Mouse (Mus musculus): ENCODE measurements at regions not wholly inside any gene's neighbourhood (a gene's known extent, or its start where the extent isn't known, plus 50 kb on each side); places are given as distances from the start of the nearest gene placed in this dataset.

GRCm38 (mm10) chr3:149410518-149410917, 420.2 kb upstream of the Adgrl2 start:
- no peak for DNase-seq

GRCm38 (mm10) chr3:149408858-149409257, 418.5 kb upstream of the Adgrl2 start:
- DNase-seq: no peak

GRCm38 (mm10) chr3:149405872-149406271, 415.5 kb upstream of the Adgrl2 start:
- no peak for DNase-seq

GRCm38 (mm10) chr3:149404691-149405090, 414.3 kb upstream of the Adgrl2 start:
- peak; percentile 22 for DNase-seq

- no peak for DNase-seq
These were observed 412.1 kb upstream of the Adgrl2 start for GRCm38 (mm10) chr3:149402496-149402895.

GRCm38 (mm10) chr3:149395082-149395481, 404.7 kb upstream of the Adgrl2 start:
- no peak for DNase-seq

- DNase-seq: no peak
These were observed 403.2 kb upstream of the Adgrl2 start for GRCm38 (mm10) chr3:149393317-149394172.

GRCm38 (mm10) chr3:149392164-149392563, 401.8 kb upstream of the Adgrl2 start:
- no peak for DNase-seq

GRCm38 (mm10) chr3:149387537-149387936, 397.2 kb upstream of the Adgrl2 start:
- DNase-seq: no peak

GRCm38 (mm10) chr3:149386027-149386426, 395.7 kb upstream of the Adgrl2 start:
- no peak for DNase-seq

GRCm38 (mm10) chr3:149385336-149385735, 395.0 kb upstream of the Adgrl2 start:
- no peak for DNase-seq

- peak; percentile 43 for DNase-seq
These were observed 391.3 kb upstream of the Adgrl2 start for GRCm38 (mm10) chr3:149381559-149382245.

- no peak for DNase-seq
These were observed 390.7 kb upstream of the Adgrl2 start for GRCm38 (mm10) chr3:149381051-149381450.

- DNase-seq: no peak
These were observed 389.6 kb upstream of the Adgrl2 start for GRCm38 (mm10) chr3:149379866-149380472.

GRCm38 (mm10) chr3:149379249-149379865, 389.0 kb upstream of the Adgrl2 start:
- no peak for DNase-seq

GRCm38 (mm10) chr3:149371439-149371838, 381.1 kb upstream of the Adgrl2 start:
- DNase-seq: no peak

- DNase-seq: no peak
These were observed 380.3 kb upstream of the Adgrl2 start for GRCm38 (mm10) chr3:149370517-149371227.

- no peak for DNase-seq
These were observed 377.5 kb upstream of the Adgrl2 start for GRCm38 (mm10) chr3:149367888-149368287.

- DNase-seq: no peak
These were observed 369.8 kb upstream of the Adgrl2 start for GRCm38 (mm10) chr3:149360164-149360563.

- no peak for DNase-seq
These were observed 368.3 kb upstream of the Adgrl2 start for GRCm38 (mm10) chr3:149358570-149359193.

- no peak for DNase-seq
These were observed 367.7 kb upstream of the Adgrl2 start for GRCm38 (mm10) chr3:149357903-149358569.

Data from heart, postnatal 4 days (tissue).